Mouse (Mus musculus): ENCODE measurements around the gene Foxred1.

DNA sequence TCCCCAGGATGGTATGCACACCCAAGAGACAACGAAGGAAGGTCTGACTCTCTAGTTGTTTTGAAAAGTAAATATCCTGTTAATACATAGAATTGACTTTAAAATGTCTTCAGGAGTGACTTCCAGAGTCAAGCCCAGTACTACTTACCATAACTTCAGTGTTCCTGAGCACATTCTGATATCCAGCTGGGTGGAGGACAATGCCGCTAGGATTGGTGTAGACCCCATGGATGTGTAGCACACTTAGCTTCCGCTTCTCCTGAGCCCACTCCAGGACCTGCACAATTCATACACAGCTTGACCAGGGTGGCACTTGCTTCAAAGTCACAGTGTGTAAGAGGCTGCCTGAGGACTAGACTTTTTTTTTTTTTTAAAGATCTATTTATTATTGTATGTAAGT, 12.6 kb upstream of the Foxred1 start:
- no peak for TF ChIP-seq CTCF (IDR thresholded peaks at IDR 0.05; ENCODE audit: low read depth, low read length)
- TF ChIP-seq POLR2A (IDR thresholded peaks at IDR 0.05; ENCODE audit: extremely low read depth, insufficient read depth, low read length): no peak

All from liver, adult 2 months (tissue).